Mouse (Mus musculus): ENCODE results near the gene Elmo1. TPM values are rescaled to one million over a fixed set of nuclear protein-coding genes. Genes with fewer than 3 reads are reported as not detected.

Elmo1 gene
- total and polyA plus RNA-seq, 3 experiments = 23.1 to 50.2 (median 32.2) TPM

GRCm38 (mm10) chr13:20352631-20353030 is 262.2 kb downstream of the Elmo1 start:
- no peak for DNase-seq (ENCODE audit: extremely low read depth)

DNA sequence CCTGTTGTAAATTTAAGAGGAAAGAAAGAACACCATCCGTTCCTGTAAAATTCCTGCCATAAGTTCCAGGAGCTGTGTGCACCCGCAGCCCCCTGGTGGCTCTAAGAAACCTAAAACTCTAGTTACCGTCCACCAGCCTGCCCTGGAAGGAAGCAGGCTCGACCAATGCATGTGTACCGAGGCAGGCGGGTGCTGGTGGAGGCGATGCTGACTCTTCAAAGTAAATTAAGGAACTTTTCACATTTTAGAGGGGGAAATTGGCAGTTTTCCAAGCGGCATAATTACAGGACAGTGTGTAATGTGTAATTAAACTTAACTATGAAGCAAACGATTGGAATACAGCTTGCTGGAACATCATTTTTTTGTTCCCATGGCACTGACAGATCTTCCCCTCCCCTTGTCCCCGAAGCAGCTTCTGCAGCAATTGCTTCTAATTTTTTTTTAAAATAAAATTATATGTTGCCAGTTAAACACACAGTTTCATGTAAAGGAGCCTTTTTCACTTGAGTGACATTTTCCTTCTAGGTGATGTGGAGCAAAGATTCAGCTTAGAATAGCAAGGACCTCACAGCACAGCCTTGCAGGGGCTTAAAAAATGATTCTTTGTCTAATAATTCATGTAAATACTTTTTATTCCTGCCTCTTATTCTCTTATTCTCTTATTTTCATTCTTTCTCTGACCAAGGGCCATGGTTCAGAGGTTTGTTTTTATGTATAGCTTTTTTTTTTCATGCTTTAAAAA is 263.6 kb downstream of the Elmo1 start:
- dilution Hi-C loops (cut with MboI; ENCODE audit: extremely low pct_ligation_motif_present, extremely low pct_unique_long_range_greater_than_20kb, low sequenced_read_pairs) (no loop called here), in situ Hi-C loops (cut with MboI; ENCODE audit: low pct_ligation_motif_present, low pct_unique_long_range_greater_than_20kb, low sequenced_read_pairs) (no loop called here)
- H3K9me3 ChIP-seq (replicated peaks; ENCODE audit: low read length) = peaks cover 4% of the 10 kb centered on the region
- no peak for DNase-seq (ENCODE audit: extremely low read depth)
- no peak overlapping the region for H3K4me2 ChIP-seq (ENCODE audit: insufficient read depth, low read depth, poor library complexity, severe bottlenecking)
- no peak overlapping the region for H3K9ac ChIP-seq (ENCODE audit: insufficient read depth, low read depth)
- no peak overlapping the region for H3K4me3 ChIP-seq (replicated peaks in 1 of 3; ENCODE audit: low read depth in 2 of 3, low read length in 2 of 3, poor library complexity in 1 of 3)
- no peak for TF ChIP-seq PAX5 (IDR thresholded peaks at IDR 0.05; ENCODE audit: low read length)
- TF ChIP-seq RCOR1 (conservative IDR thresholded peaks at IDR 0.05; ENCODE audit: low read depth, low read length) = no peak
- no peak for TF ChIP-seq ETS1 (conservative IDR thresholded peaks at IDR 0.05; ENCODE audit: low read depth, low read length)
- TF ChIP-seq ZNF384 (IDR thresholded peaks at IDR 0.05; ENCODE audit: low read depth, low read length) = no peak
- TF ChIP-seq ZKSCAN1 (IDR thresholded peaks at IDR 0.05; ENCODE audit: borderline replicate concordance, low read depth, low read length) = no peak
- H3K36me3 ChIP-seq (replicated peaks in 1 of 2; ENCODE audit: control insufficient read depth in 1 of 2, insufficient read depth in 1 of 2, low read length in 1 of 2) = peaks cover 17 to 62% of the 10 kb centered on the region in 2 experiments
- no peak overlapping the region for H3K27ac ChIP-seq (ENCODE audit: insufficient read depth, low read depth)
- peaks cover 0 to 11% of the 10 kb centered on the region in 2 experiments; a peak in 2 of 4 replicates for H3K4me1 ChIP-seq (ENCODE audit: control insufficient read depth in 1 of 2, insufficient read depth in 2 of 2)
- no peaks in the 10 kb centered on the region for H3K79me2 ChIP-seq (replicated peaks; ENCODE audit: control insufficient read depth, extremely low read depth, insufficient read depth, poor library complexity, severe bottlenecking)
- no peaks in the 10 kb centered on the region for H3K27me3 ChIP-seq (replicated peaks)

More at GRCm38 (mm10) chr13:20352631-20353030, 262.2 kb downstream of the Elmo1 start:
- Histone ChIP-seq H3K27me3 (replicated peaks) (no peaks in the 10 kb centered on the region), H3K9me3 (replicated peaks; ENCODE audit: low read length) (no peaks in the 10 kb centered on the region), H3K9ac (ENCODE audit: insufficient read depth, low read depth) (no peak overlapping the region), H3K36me3 (replicated peaks in 1 of 2; ENCODE audit: control insufficient read depth in 1 of 2, insufficient read depth in 1 of 2, low read length in 1 of 2) (peaks cover 14 to 60% of the 10 kb centered on the region in 2 experiments), H3K27ac (ENCODE audit: insufficient read depth, low read depth) (no peak overlapping the region), H3K79me2 (replicated peaks; ENCODE audit: control insufficient read depth, extremely low read depth, insufficient read depth, poor library complexity, severe bottlenecking) (no peaks in the 10 kb centered on the region), H3K4me3 (replicated peaks in 1 of 3; ENCODE audit: low read depth in 2 of 3, low read length in 2 of 3, poor library complexity in 1 of 3) (no peak overlapping the region), H3K4me1 (ENCODE audit: control insufficient read depth in 1 of 2, insufficient read depth in 2 of 2) (peaks cover 0 to 11% of the 10 kb centered on the region in 2 experiments; a peak in 2 of 4 replicates), H3K4me2 (ENCODE audit: insufficient read depth, low read depth, poor library complexity, severe bottlenecking) (no peak overlapping the region)
- dilution Hi-C loops (cut with MboI; ENCODE audit: extremely low pct_ligation_motif_present, extremely low pct_unique_long_range_greater_than_20kb, low sequenced_read_pairs) (no loop called here), in situ Hi-C loops (cut with MboI; ENCODE audit: low pct_ligation_motif_present, low pct_unique_long_range_greater_than_20kb, low sequenced_read_pairs) (no loop called here)
- TF ChIP-seq TBP (conservative IDR thresholded peaks at IDR 0.05; ENCODE audit: low read depth, low read length) (no peak), JUN (IDR thresholded peaks at IDR 0.05; ENCODE audit: insufficient read depth, low read depth, low read length) (no peak), RCOR1 (conservative IDR thresholded peaks at IDR 0.05; ENCODE audit: low read depth, low read length) (no peak), POLR2A (IDR thresholded peaks at IDR 0.05; ENCODE audit: low read depth, low read length) (no peak), ZKSCAN1 (IDR thresholded peaks at IDR 0.05; ENCODE audit: borderline replicate concordance, low read depth, low read length) (no peak), SIN3A (IDR thresholded peaks at IDR 0.05; ENCODE audit: low read length) (no peak)

GRCm38 (mm10) chr13:20354604-20354999 is 264.2 kb downstream of the Elmo1 start:
- no peak overlapping the region for H3K4me2 ChIP-seq (ENCODE audit: insufficient read depth, low read depth, poor library complexity, severe bottlenecking)
- H3K4me3 ChIP-seq (replicated peaks in 1 of 3; ENCODE audit: low read depth in 2 of 3, low read length in 2 of 3, poor library complexity in 1 of 3) = no peak overlapping the region
- peaks cover 0 to 11% of the 10 kb centered on the region in 2 experiments; a peak in 2 of 4 replicates for H3K4me1 ChIP-seq (ENCODE audit: control insufficient read depth in 1 of 2, insufficient read depth in 2 of 2)
- no peak for TF ChIP-seq MXI1 (IDR thresholded peaks at IDR 0.05; ENCODE audit: low read depth, low read length)
- H3K9me3 ChIP-seq (replicated peaks; ENCODE audit: low read length) = peaks cover 9% of the 10 kb centered on the region
- no peak overlapping the region for H3K9ac ChIP-seq (ENCODE audit: insufficient read depth, low read depth)
- in situ Hi-C loops (cut with MboI; ENCODE audit: low pct_ligation_motif_present, low pct_unique_long_range_greater_than_20kb, low sequenced_read_pairs) (no loop called here), dilution Hi-C loops (cut with MboI; ENCODE audit: extremely low pct_ligation_motif_present, extremely low pct_unique_long_range_greater_than_20kb, low sequenced_read_pairs) (no loop called here)
- H3K27ac ChIP-seq (ENCODE audit: insufficient read depth, low read depth) = no peak overlapping the region
- H3K27me3 ChIP-seq (replicated peaks) = no peaks in the 10 kb centered on the region
- H3K79me2 ChIP-seq (replicated peaks; ENCODE audit: control insufficient read depth, extremely low read depth, insufficient read depth, poor library complexity, severe bottlenecking) = no peaks in the 10 kb centered on the region
- H3K36me3 ChIP-seq (replicated peaks in 1 of 2; ENCODE audit: control insufficient read depth in 1 of 2, insufficient read depth in 1 of 2, low read length in 1 of 2) = peaks cover 19 to 67% of the 10 kb centered on the region in 2 experiments
- DNase-seq (ENCODE audit: extremely low read depth) = no peak
